Mouse (Mus musculus) R1 (cell line): ENCODE measurements around the gene Zfp385a.

ENCODE experiments used
- DNase-seq: peaks from one replicate; pipeline ENCODE4 v3.0.0-alpha.2; 2018; ENCODE audit warnings: low read depth, low spot score

Zfp385a gene

DNA sequence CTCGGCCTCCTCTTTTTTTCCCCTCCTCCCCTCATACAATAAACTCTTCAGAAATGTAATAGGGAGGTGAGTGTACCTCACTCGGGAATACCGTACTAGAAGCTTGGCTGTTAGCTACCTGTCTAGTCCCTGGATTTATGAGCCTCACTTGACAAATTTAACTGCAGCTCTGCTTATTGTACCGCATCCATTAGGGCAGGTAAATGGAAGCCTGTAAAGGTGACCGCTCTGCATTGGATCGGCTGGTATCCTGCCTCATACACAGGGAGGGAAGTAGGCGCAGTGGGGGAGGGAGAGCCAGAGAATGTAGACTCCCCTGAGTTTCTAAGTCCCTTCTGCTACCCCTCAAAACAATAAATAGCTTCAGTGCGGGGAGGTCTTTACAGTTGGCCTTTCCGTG is 49.0 kb downstream of the Zfp385a start:
- no peak for DNase-seq

DNA sequence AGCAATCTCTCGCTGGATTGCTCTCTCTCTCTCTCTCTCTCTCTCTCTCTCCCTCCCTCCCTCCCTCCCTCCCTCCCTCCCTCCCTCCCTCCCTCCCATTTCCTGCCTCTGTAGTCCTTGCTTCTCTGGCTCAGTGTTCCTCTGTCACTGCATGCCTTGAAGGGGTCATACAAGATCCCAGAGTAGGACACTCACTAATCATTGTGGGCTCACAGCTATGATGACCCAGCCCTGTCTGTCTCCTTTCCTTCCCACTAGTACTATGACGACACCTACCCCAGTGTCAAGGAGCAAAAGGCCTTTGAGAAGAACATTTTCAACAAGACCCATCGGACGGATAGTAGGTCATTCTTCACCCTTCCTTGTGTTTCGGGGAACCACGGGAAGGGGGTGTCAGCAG is 49.5 kb downstream of the Zfp385a start:
- DNase-seq = no peak

GRCm38 (mm10) chr15:103289600-103289999 is 50.3 kb downstream of the Zfp385a start:
- DNase-seq = no peak

GRCm38 (mm10) chr15:103285778-103286417 is 54.0 kb downstream of the Zfp385a start:
- no peak for DNase-seq

DNA sequence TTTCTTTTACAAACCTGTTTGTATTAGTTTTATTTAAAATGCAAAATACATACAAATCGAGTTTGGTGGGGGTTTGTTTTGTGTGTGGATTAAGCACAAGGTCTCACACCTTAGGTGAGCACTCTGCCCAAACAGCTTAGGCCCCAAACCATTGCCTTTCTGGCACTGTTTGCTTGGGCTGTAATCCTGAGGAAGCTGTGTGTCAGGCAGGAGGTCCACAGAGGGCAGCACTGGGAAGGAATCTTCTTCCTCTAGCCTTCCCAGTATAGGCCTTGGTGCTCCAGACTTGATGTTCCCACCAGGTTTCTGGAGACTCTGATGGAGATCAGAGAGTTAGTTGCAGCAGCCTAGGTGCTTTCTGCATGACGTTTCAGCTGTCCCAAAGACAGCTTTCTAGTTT is 55.2 kb downstream of the Zfp385a start:
- DNase-seq = no peak

GRCm38 (mm10) chr15:103284066-103284465 is 55.8 kb downstream of the Zfp385a start:
- DNase-seq = peak; percentile 73

- no peak for DNase-seq
Measured at GRCm38 (mm10) chr15:103281465-103282205, 58.3 kb downstream of the Zfp385a start.

DNA sequence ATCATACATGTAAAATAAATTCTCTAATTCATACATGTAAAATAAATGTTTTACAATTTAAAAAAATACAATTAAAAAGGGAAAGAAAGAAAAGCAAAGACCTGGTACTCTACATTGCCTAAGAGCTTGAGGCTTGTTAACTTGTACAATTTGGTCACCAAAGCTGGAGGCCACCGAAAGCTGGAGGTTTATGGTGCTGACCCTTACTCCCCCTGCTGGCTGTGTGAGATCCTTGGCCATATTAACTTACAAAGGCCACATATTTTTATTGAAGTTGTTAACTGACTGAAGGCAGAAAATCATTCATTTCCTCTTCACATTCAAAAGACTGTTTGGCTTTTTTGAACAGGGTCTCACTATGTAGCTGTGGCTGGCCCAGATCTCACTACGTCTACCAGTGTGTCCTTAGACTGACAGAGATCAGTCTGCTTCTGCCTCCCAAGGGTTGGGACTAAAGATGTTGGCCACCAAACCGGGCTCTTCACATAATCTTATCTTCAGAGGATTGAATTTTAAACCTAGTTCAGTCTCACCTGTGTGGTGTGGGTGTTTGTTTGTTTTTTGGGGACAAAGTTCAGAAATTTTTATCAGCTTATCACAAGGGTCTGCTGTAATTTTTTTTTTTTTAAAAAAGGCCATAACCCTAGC is 59.0 kb downstream of the Zfp385a start:
- peak; percentile 35 for DNase-seq

GRCm38 (mm10) chr15:103279750-103280149 is 60.1 kb downstream of the Zfp385a start:
- peak; percentile 60 for DNase-seq

- DNase-seq = no peak
Measured at GRCm38 (mm10) chr15:103277949-103278348, 61.9 kb downstream of the Zfp385a start.

DNA sequence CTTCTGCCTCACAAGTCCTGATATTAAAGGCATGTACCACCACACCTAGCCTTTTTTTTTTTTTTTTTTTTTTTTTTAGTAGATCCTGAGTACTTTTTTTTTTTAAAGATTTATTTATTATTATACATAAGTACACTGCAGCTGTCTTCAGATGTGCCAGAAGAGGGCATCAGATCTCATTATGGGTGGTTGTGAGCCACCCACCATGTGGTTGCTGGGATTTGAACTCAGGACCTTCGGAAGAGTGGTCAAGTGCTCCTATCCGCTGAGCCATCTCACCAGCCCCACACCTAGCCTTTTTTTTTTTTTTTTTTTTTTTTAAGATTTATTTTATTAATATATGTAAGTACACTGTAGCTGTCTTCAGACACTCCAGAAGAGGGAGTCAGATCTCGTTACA is 64.0 kb downstream of the Zfp385a start:
- peak; percentile 50 for DNase-seq

DNA sequence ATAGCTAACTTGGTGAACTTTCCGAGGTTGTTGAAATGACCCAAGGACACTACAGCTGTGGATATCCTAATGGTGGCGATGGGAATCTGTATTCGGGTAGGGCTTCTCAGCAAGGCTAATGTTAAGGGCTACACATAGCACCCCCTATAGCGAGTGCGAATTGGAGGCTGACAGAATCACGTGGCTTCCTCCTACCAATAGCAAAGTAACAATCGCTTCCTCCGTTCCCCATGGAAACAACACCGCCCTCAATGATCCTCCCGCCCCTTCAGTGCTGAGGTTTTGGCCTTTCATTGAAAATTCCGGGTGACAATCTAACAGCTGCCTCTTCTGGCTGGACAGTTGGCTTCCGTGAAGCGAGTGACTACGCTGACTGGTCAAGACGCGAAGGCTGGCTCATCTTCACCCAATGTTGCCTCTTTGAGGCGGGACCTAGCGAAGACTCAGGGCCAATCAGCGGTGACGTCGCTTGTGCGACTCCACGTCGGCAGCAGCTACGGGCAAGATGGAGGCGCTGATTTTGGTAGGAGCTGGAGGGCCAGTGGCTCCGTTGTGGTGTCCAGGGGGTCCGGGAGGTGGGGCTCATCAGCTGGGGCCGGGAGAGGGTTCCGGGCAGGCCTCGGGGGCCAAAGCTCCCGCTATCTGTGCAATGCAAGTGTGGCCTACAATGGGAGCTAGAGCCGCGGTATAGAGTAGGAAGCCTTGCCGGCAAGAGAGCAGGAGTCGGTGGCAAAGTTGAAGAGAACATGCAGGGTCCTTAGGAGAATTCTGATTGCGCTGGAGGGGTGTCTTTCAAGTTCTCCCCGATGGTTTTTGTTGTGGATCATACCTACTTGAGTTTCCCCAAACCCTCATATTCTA is 67.2 kb downstream of the Zfp385a start, which contains the start of gene Copz1:
Gene Copz1, plus strand, starts transcription at position 296 of the 861 bp plus-strand sequence.
- peak; percentile 100 for DNase-seq

DNA sequence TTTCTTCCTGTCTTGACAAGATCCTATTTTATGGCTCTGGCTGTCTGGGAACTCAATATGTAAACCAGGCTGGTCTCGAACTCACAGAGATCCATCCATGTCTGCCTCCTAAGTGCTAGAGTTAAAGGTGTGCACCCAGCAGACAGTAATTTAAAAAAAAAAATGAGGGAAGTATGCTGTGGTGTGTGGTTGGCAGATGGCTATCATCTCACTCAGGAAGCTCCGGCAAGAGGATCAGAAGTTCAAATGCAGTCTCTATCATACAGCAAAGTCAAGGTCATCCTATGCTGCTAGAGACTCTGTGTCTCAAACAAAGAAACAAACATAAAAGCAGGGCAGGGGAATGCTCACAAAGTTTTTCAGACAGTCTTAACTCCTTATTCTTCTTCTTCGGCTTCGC is 71.0 kb downstream of the Zfp385a start:
- DNase-seq = no peak

GRCm38 (mm10) chr15:103264794-103265193 is 75.1 kb downstream of the Zfp385a start:
- DNase-seq = no peak
